Mouse (Mus musculus) bone marrow, adult 2 months (tissue): ENCODE data around the gene Gpc5.

Experiments used
- CTCF ChIP-seq: fragments of 200-500 bp; IDR thresholded peaks from 2 replicates; pipeline ENCODE4 v1.5.1; 2011; ENCODE audit warnings: low read length, control low read depth; ENCODE audit not compliant: control insufficient read depth, insufficient read depth
- POLR2A ChIP-seq: fragments of 200-500 bp; IDR thresholded peaks from 2 replicates; pipeline ENCODE4 v1.6.1; 2011; ENCODE audit warnings: low read depth, mild to moderate bottlenecking, control low read depth, low read length, borderline replicate concordance; ENCODE audit not compliant: control insufficient read depth

- TF ChIP-seq CTCF (no peak), POLR2A (no peak)
These were observed 1256.5 kb downstream of the Gpc5 start for GRCm38 (mm10) chr14:116348560-116348959.
